Mouse (Mus musculus) layer of hippocampus, postnatal 14 days (tissue): Measurements from ENCODE around the gene St6galnac4. TPM values are rescaled to one million over a fixed set of nuclear protein-coding genes. Genes with fewer than 3 reads are reported as not detected.

ENCODE experiments used
- DNase-seq, 2 experiments: peaks; one replicate each; pipeline ENCODE4 v3.0.0; 2021 to 2022; ENCODE audit warnings: low spot score in 2 of 2, mixed read lengths in 1 of 2
- total RNA-seq, 2 experiments: library from RNA; stranded (reverse); gene quantifications; 2 replicates each; pipeline ENCODE4 v1.2.3; 2021

The St6galnac4 gene
- total RNA-seq, 2 experiments from 2014 or later = 41.7 to 42.1 TPM

GRCm38 (mm10) chr2:32598506-32598905 lies 11.6 kb downstream of the St6galnac4 start:
- no peak for DNase-seq

- no peak for DNase-seq
These were observed 12.5 kb downstream of the St6galnac4 start, which contains the start of gene St6galnac6 for GRCm38 (mm10) chr2:32599409-32599808. Gene St6galnac6, plus strand, starts transcription at chr2:32599709.

- no peak for DNase-seq
These were observed 14.6 kb downstream of the St6galnac4 start for GRCm38 (mm10) chr2:32601417-32602065.

- DNase-seq = peak; percentile 88 to 94
These were observed 15.7 kb downstream of the St6galnac4 start for GRCm38 (mm10) chr2:32602600-32603054.

- DNase-seq = no peak
These were observed 17.7 kb downstream of the St6galnac4 start for GRCm38 (mm10) chr2:32604631-32605030.

- peak; percentile 75 to 82 for DNase-seq
These were observed 19.6 kb downstream of the St6galnac4 start for GRCm38 (mm10) chr2:32606161-32607142.

GRCm38 (mm10) chr2:32607262-32607947 lies 20.5 kb downstream of the St6galnac4 start:
- no peak for DNase-seq

- DNase-seq = no peak
These were observed 21.4 kb downstream of the St6galnac4 start for GRCm38 (mm10) chr2:32608141-32608777.

GRCm38 (mm10) chr2:32608778-32609435 lies 22.0 kb downstream of the St6galnac4 start:
- no peak for DNase-seq

- DNase-seq = no peak
These were observed 23.8 kb downstream of the St6galnac4 start for GRCm38 (mm10) chr2:32610610-32611229.

- DNase-seq = no peak
These were observed 25.4 kb downstream of the St6galnac4 start for GRCm38 (mm10) chr2:32612274-32612673.

GRCm38 (mm10) chr2:32617109-32617508 lies 30.2 kb downstream of the St6galnac4 start:
- no peak for DNase-seq

GRCm38 (mm10) chr2:32617601-32618000 lies 30.7 kb downstream of the St6galnac4 start:
- DNase-seq = no peak

GRCm38 (mm10) chr2:32618051-32618450 lies 31.2 kb downstream of the St6galnac4 start:
- no peak for DNase-seq

GRCm38 (mm10) chr2:32620682-32621516 lies 34.0 kb downstream of the St6galnac4 start:
- DNase-seq = no peak

GRCm38 (mm10) chr2:32621517-32621859 lies 34.6 kb downstream of the St6galnac4 start, which contains the start of gene Ak1:
Gene Ak1, plus strand, starts transcription at chr2:32621758.
- DNase-seq = no peak

GRCm38 (mm10) chr2:32624111-32624748 lies 37.3 kb downstream of the St6galnac4 start:
- DNase-seq = no peak

- peak; percentile 80 to 87 for DNase-seq
These were observed 38.4 kb downstream of the St6galnac4 start for GRCm38 (mm10) chr2:32625212-32625872.
